Mouse (Mus musculus) C2C12 (cell line): ENCODE results near the gene Ksr2. TPM values are rescaled to one million over a fixed set of nuclear protein-coding genes. Genes with fewer than 3 reads are reported as not detected.

Experiments used
- H3K27me3 ChIP-seq: one replicate; pipeline ENCODE4 v1.6.1; 2011; ENCODE audit not compliant: control insufficient read depth, insufficient read depth, insufficient read length
- H3K36me3 ChIP-seq: one replicate; pipeline ENCODE4 v1.6.1; 2011; ENCODE audit not compliant: control insufficient read depth, insufficient read depth
- H3K4me3 ChIP-seq: one replicate; pipeline ENCODE4 v1.5.1; 2011; ENCODE audit warnings: mild to moderate bottlenecking, control low read depth; ENCODE audit not compliant: poor library complexity, insufficient read depth, severe bottlenecking
- H3K79me2 ChIP-seq: one replicate; pipeline ENCODE4 v1.6.1; 2011; ENCODE audit not compliant: control insufficient read depth, insufficient read depth
- H3K79me3 ChIP-seq: one replicate; pipeline ENCODE4 v1.6.1; 2011; ENCODE audit warnings: low read depth, control low read depth
- H3ac ChIP-seq: one replicate; pipeline ENCODE3; 2011; ENCODE audit warnings: low read depth; ENCODE audit not compliant: control insufficient read depth, insufficient read length
- CEBPB ChIP-seq: IDR thresholded peaks from one replicate; pipeline ENCODE4 v1.6.1; 2011; ENCODE audit warnings: low read depth, mild to moderate bottlenecking, control low read depth, moderate library complexity
- CTCF ChIP-seq: IDR thresholded peaks from one replicate; pipeline ENCODE4 v1.5.1; 2011; ENCODE audit not compliant: control insufficient read depth, insufficient read depth, insufficient read length
- FOSL1 ChIP-seq: IDR thresholded peaks from one replicate; pipeline ENCODE4 v1.8.0; 2011; ENCODE audit warnings: mild to moderate bottlenecking, low read length; ENCODE audit not compliant: poor library complexity, insufficient read depth, severe bottlenecking
- MAX ChIP-seq: IDR thresholded peaks from one replicate; pipeline ENCODE4 v1.6.1; 2011; ENCODE audit warnings: mild to moderate bottlenecking, control low read depth
- MYOD1 ChIP-seq: IDR thresholded peaks from one replicate; pipeline ENCODE4 v1.6.1; 2011; ENCODE audit warnings: low read depth; ENCODE audit not compliant: control insufficient read depth, insufficient read length
- MYOG ChIP-seq: IDR thresholded peaks from one replicate; pipeline ENCODE4 v1.6.1; 2011; ENCODE audit not compliant: control insufficient read depth, insufficient read length; ENCODE audit errors: extremely low read depth
- USF1 ChIP-seq: IDR thresholded peaks from one replicate; pipeline ENCODE4 v1.6.1; 2011; ENCODE audit warnings: low read depth, mild to moderate bottlenecking, control low read depth, moderate library complexity
- polyA plus RNA-seq: library from polyadenylated mRNA; unstranded; fragments of >200 nt; fragmentation: generic; extraction: Trizol; gene quantifications from one replicate; pipeline ENCODE4 v1.2.1, GENCODE M21; 2012; ENCODE audit warnings: missing spikeins

Ksr2 gene
- polyA plus RNA-seq, 1 experiment = 0.01 TPM

DNA sequence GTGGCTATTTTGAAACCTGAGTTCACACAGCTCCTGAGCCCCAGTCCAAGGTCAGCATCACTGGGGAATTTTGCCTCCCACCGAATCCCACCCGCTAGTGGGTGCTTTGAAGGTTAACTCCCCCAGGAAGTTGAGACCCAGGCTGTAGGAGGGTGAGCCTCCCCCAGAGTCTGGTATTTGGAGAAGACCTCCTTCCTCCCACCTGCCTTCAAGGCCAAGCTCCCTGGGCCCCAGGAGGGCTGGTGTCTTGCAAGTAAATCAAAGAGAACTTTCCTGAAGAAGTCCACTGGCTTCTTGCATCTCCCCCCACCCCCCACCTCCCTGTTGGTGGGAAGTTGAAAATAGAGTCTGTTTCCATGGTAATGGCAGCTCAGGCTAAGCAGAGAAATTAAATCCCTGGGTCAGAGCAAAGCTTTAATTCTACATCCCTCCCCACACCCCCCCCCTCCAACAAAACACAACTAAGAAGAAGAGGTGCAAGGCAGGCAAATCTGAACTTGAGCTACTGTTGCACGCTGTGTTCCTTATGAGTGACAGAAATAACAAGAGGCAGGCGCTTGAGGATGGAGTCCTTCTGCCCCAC, 274.1 kb downstream of the Ksr2 start:
- Histone ChIP-seq H3K79me2 (no peaks in the 10 kb centered on the region), H3K79me3 (no peaks in the 10 kb centered on the region), H3K36me3 (no peaks in the 10 kb centered on the region), H3ac (no peak overlapping the region), H3K27me3 (no peaks in the 10 kb centered on the region), H3K4me3 (no peak overlapping the region)
- TF ChIP-seq CEBPB (no peak), CTCF (no peak), MAX (no peak), FOSL1 (no peak), MYOD1 (no peak), USF1 (no peak)

DNA sequence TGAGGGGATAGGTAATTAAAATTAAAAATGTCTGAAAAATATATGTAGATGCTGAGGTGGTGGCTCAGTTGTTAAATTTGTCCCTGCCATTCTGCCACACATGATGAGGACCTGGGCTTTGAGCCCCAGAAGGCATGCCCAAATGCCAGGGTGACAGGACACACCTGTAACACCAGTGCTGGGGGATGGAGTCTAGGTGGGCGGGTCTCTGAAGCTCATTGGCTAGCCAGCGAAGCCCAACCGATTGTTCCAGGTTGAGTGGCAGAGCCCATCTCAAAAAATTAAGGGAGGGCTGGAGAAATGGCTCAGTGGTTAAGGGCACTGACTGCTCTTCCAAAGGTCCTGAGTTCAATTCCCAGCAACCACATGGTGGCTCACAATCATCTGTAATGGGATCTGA, 274.9 kb downstream of the Ksr2 start:
- H3K36me3 ChIP-seq = no peaks in the 10 kb centered on the region
- H3K79me3 ChIP-seq = no peaks in the 10 kb centered on the region
- TF ChIP-seq MYOD1 = no peak
- no peak for TF ChIP-seq MYOG
- TF ChIP-seq MAX = no peak
- no peak for TF ChIP-seq FOSL1
- TF ChIP-seq USF1 = no peak
- TF ChIP-seq CTCF = no peak
- TF ChIP-seq CEBPB = no peak

DNA sequence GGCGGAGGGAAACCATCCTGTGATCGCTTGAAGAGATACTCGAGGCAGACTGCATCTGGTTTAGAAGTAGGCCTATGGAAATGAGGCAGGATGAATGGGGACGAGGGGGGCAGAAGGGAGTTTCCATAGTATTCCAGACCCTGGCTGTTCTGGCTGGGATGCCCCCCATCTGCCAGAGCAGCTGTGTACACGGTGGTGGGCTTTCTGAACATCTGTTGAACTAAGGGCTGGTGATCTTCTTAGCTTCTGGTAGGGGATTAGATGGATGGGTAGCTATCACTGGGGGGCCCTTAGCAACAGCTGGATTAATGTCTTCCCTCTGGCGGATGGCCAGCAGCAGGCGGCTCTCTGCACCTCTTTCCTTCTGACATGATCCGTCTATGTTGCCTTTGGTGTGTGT, 276.0 kb downstream of the Ksr2 start:
- Histone ChIP-seq H3K4me3 (no peak overlapping the region), H3ac (no peak overlapping the region), H3K36me3 (no peaks in the 10 kb centered on the region), H3K79me2 (no peaks in the 10 kb centered on the region), H3K27me3 (no peaks in the 10 kb centered on the region), H3K79me3 (no peaks in the 10 kb centered on the region)
- no peak for TF ChIP-seq MAX
- TF ChIP-seq FOSL1 = no peak
- no peak for TF ChIP-seq MYOG
- no peak for TF ChIP-seq USF1
- no peak for TF ChIP-seq MYOD1
- no peak for TF ChIP-seq CTCF
- TF ChIP-seq CEBPB = no peak

More for the DNA sequence above, 274.9 kb downstream of the Ksr2 start:
- Histone ChIP-seq H3K79me2 (no peaks in the 10 kb centered on the region), H3K27me3 (no peaks in the 10 kb centered on the region), H3ac (no peak overlapping the region), H3K4me3 (no peak overlapping the region)

DNA sequence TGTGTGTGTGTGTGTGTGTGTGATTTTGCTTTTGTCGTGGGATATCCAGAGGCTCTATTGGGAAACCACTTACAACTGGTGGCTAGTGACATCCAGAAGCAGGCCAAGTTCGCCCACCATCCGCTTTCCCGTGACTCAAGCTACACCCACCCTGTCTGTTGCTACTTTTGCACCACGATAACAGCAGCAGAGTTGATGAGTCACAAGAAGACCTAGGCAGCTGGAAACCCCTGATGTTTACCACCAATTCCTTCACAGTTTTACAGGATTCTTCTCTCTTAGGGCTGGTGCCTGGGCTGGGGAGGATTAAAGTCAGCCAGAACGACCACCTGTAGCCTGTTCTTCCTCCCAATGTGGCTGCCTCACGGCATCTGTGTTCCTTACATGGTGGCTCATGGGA, 277.5 kb downstream of the Ksr2 start:
- H3K79me2 ChIP-seq = no peaks in the 10 kb centered on the region
- H3ac ChIP-seq = no peak overlapping the region
- no peaks in the 10 kb centered on the region for H3K36me3 ChIP-seq
- H3K4me3 ChIP-seq = no peak overlapping the region
- H3K79me3 ChIP-seq = no peaks in the 10 kb centered on the region
- no peak for TF ChIP-seq CTCF
- TF ChIP-seq CEBPB = no peak
- no peak for TF ChIP-seq MYOG
- no peak for TF ChIP-seq MYOD1
- no peak for TF ChIP-seq MAX
- no peak for TF ChIP-seq FOSL1
- no peak for TF ChIP-seq USF1
- no peaks in the 10 kb centered on the region for H3K27me3 ChIP-seq

DNA sequence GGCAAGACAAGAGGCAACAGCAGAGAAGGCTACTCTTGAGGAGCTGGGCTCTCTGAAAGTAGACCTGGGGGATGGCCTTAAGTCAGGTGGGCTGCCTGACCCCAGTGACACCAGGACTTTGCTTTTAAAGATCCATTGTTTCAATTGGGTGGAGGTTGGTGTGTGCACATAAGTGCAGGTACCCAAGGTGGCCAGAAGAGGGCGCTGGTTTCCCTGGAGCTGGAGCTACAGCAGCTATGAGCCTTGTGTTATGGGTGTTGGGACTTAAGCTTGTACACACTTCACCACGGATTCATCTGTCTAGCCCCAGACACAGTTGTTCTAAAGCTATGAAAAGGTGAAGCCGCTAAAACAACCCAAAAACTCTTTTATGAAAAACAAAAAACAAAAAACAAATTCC, 279.8 kb downstream of the Ksr2 start:
- Histone ChIP-seq H3K79me2 (no peaks in the 10 kb centered on the region), H3K4me3 (no peak overlapping the region), H3K36me3 (no peaks in the 10 kb centered on the region), H3K27me3 (no peaks in the 10 kb centered on the region), H3K79me3 (no peaks in the 10 kb centered on the region), H3ac (no peak overlapping the region)
- no peak for TF ChIP-seq MAX
- no peak for TF ChIP-seq MYOG
- TF ChIP-seq CEBPB = no peak
- no peak for TF ChIP-seq USF1
- no peak for TF ChIP-seq FOSL1
- TF ChIP-seq CTCF = no peak
- no peak for TF ChIP-seq MYOD1

DNA sequence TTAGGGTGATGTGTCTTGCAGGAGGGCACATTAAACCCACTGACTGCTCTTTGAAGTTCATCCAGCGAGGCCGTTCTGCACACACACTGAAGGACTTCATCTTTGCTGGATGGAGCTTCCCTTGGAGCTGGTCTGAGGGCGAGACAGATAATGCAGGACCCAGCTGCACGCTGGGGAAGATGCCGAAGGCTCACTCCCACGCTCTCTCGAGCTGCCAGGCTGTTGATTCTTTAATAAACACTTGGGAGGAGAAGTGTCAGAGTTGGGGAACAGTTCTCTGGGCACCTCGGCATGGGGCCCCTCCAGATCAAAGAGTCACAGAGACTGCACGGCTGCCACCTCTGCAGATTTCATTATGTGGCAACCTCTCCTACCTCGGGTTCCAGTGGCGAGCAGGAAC, 280.8 kb downstream of the Ksr2 start:
- H3K4me3 ChIP-seq = no peak overlapping the region
- no peak for TF ChIP-seq USF1
- no peak for TF ChIP-seq MYOG
- no peak for TF ChIP-seq MYOD1
- TF ChIP-seq MAX = no peak
- no peak for TF ChIP-seq CEBPB
- no peak for TF ChIP-seq CTCF
- TF ChIP-seq FOSL1 = no peak
- H3K27me3 ChIP-seq = no peaks in the 10 kb centered on the region
- no peaks in the 10 kb centered on the region for H3K79me3 ChIP-seq
- H3ac ChIP-seq = no peak overlapping the region
- no peaks in the 10 kb centered on the region for H3K79me2 ChIP-seq
- no peaks in the 10 kb centered on the region for H3K36me3 ChIP-seq
